Mouse (Mus musculus) hindbrain, embryonic 15.5 days (tissue): ENCODE results near the gene Wwox. TPM values are rescaled to one million over a fixed set of nuclear protein-coding genes. Genes with fewer than 3 reads are reported as not detected.

ENCODE experiments used
- ATAC-seq: fragments of 200-750 bp; cut with Nextera tagmentation; 2 replicates; pipeline ENCODE4 v1.8.0; 2017; ENCODE audit warnings: low read depth, moderate number of reproducible peaks, moderate TSS enrichment; ENCODE audit not compliant: low FRiP score
- H3K27ac ChIP-seq: fragments of 300-500 bp; sonication (generic); replicated peaks from 2 replicates; pipeline ENCODE4 v1.5.1; 2015; ENCODE audit warnings: mild to moderate bottlenecking, inconsistent platforms
- H3K27me3 ChIP-seq: fragments of 300-500 bp; sonication (generic); 2 replicates; pipeline ENCODE4 v1.6.1; 2015; ENCODE audit warnings: control low read depth, inconsistent platforms
- H3K36me3 ChIP-seq: fragments of 300-500 bp; sonication (generic); 2 replicates; pipeline ENCODE4 v1.6.1; 2015; ENCODE audit warnings: control low read depth, inconsistent platforms
- H3K4me1 ChIP-seq: fragments of 300-500 bp; sonication (generic); replicated peaks from 2 replicates; pipeline ENCODE4 v1.6.1; 2015; ENCODE audit warnings: control low read depth, inconsistent platforms
- H3K4me2 ChIP-seq: fragments of 300-500 bp; sonication (generic); 2 replicates; pipeline ENCODE4 v1.6.1; 2015; ENCODE audit warnings: moderate library complexity, mild to moderate bottlenecking, inconsistent platforms
- H3K4me3 ChIP-seq: fragments of 300-500 bp; sonication (generic); 2 replicates; pipeline ENCODE4 v1.5.1; 2015; ENCODE audit warnings: mild to moderate bottlenecking, inconsistent platforms
- H3K9ac ChIP-seq: fragments of 300-500 bp; sonication (generic); 2 replicates; pipeline ENCODE4 v1.6.1; 2015; ENCODE audit warnings: inconsistent platforms
- H3K9me3 ChIP-seq: fragments of 300-500 bp; sonication (generic); 2 replicates; pipeline ENCODE4 v1.6.1; 2016; ENCODE audit warnings: control low read depth, inconsistent platforms
- WGBS: fragments of 180-500 bp; shearing (Covaris S2); methylation state at CpG from one replicate; pipeline ENCODE4 v1.1.7; 2015; 5-methylcytosine and 5-hydroxymethylcytosine counted together
- polyA plus RNA-seq: library from polyadenylated mRNA; unstranded; fragments of >200 nt; fragmentation: Nextera tagmentation; extraction: Ambion mirVana; gene quantifications from 2 replicates; pipeline ENCODE4 v1.2.1, GENCODE M21; 2015

Wwox gene
- 13.2 and 13.9 TPM in 2 replicates for polyA plus RNA-seq

- Histone ChIP-seq H3K4me1 (peaks cover 14% of the 10 kb centered on the region), H3K4me3 (peak within 1 kb of the TSS; percentile 58), H3K9me3 (no peaks in the 10 kb centered on the region), H3K9ac (peak within 1 kb of the TSS; percentile 49), H3K36me3 (no peaks in the 10 kb centered on the region), H3K27ac (peak within 1 kb of the TSS; percentile 71), H3K4me2 (peak within 1 kb of the TSS; percentile 83), H3K27me3 (no peaks in the 10 kb centered on the region)
- under 1% methylated on average over 54 of the region's 54 CpGs for WGBS
- peak; percentile 99 for ATAC-seq
These were observed at the start of gene Wwox for GRCm38 (mm10) chr8:114439334-114440204. Wwox (plus strand) TSS chr8:114439655.

DNA sequence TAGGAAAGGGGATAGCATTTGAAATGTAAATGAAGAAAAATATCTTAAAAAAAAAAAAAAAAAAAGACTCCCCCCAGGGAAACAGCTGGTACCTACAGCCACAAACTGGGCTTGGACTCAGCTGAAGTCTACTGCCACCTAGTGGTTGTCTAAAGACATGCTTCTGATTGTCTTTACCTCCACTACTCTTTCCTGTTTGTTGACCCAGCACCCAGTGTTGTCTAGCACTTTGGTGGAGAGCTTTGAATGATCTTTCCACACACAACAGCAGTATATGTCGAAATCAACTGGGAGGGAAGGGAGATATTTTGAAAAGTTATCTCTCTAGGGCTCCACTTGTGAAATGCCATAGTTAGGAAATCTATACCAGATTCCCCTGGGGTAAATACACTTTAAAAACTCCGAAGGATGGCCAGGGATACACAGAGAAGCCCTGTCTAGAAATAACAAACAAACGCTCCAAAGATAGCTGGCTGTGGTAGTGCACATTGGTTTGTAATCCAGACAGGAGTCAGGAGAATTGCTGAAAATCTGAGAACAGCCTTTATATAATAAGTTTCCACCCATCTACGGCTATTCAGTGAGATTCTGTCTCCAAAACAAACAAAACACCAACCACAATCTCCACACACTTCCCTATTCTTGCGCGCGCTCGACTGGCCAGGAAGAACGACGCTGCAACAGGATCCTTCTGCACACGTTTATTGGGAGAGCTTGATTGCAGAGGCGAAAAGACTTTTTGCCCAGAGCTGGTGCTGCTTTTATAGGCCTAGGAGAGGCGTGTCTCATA is 48.8 kb upstream of the Wwox start:
- Histone ChIP-seq H3K27ac (no peak overlapping the region), H3K36me3 (no peaks in the 10 kb centered on the region), H3K27me3 (no peaks in the 10 kb centered on the region), H3K9me3 (no peaks in the 10 kb centered on the region), H3K4me1 (no peaks in the 10 kb centered on the region), H3K4me2 (no peak overlapping the region), H3K4me3 (no peak overlapping the region), H3K9ac (no peak overlapping the region)
- 93% methylated on average over 12 of the region's 13 CpGs for WGBS
- ATAC-seq, result no peak

DNA sequence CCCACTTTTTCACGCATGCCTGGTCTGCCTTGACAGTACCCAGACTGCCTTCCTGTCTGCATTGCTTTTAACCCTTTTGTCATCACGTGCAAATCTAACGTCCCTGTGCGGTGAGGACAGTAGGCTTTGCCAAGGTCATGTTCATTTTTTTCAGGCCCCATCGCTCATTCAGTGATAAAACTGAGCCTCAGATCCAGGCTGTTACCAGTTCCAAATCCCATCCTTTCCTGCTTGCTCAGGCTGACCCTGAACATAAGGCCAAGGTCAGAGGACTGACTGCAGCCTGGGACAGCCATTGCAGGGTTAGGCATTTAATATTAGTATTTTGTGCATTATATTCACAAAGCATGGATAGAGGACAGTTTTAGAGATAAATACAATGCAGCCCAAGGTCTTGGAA is 41.1 kb upstream of the Wwox start:
- no peak overlapping the region for H3K4me3 ChIP-seq
- H3K36me3 ChIP-seq, result no peaks in the 10 kb centered on the region
- H3K27ac ChIP-seq, result no peak overlapping the region
- H3K9me3 ChIP-seq, result no peaks in the 10 kb centered on the region
- ATAC-seq, result no peak
- no peak overlapping the region for H3K9ac ChIP-seq
- H3K27me3 ChIP-seq, result no peaks in the 10 kb centered on the region
- H3K4me2 ChIP-seq, result no peak overlapping the region
- WGBS, result 93% methylated on average over 5 of the region's 5 CpGs
- 0 out of 2 replicates have a peak, but pooled peaks cover 4% of the 10 kb centered on the region for H3K4me1 ChIP-seq

- 96% methylated on average over 5 of the region's 5 CpGs for WGBS
- Histone ChIP-seq H3K36me3 (no peaks in the 10 kb centered on the region), H3K9ac (no peak overlapping the region), H3K4me2 (no peak overlapping the region), H3K27me3 (no peaks in the 10 kb centered on the region), H3K4me1 (0 out of 2 replicates have a peak, but pooled peaks cover 4% of the 10 kb centered on the region), H3K27ac (no peak overlapping the region), H3K9me3 (no peaks in the 10 kb centered on the region), H3K4me3 (no peak overlapping the region)
- no peak for ATAC-seq
These were observed 40.2 kb upstream of the Wwox start for GRCm38 (mm10) chr8:114399273-114399672.

DNA sequence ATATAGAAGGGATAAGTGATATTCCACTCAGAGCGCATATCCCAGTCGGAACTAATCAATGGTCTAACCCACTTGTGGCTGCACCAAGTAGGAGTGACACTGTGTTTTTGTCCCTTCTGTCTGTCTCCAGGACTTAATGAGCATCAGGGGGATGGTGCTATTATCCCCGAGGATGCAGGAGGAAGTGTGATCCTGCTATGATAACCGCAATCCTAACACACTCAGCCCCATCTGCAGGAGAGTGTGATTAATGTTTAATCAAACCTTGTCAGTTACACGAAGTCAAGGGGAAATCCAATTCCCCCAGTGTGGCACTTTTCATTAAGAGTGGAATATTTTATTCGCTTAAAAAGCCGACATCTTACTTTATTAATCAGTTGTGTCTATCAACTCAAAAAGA is 37.8 kb upstream of the Wwox start:
- WGBS, result 47% methylated on average over 7 of the region's 7 CpGs
- ATAC-seq, result no peak
- no peak overlapping the region for H3K4me2 ChIP-seq
- no peak overlapping the region for H3K4me3 ChIP-seq
- H3K27me3 ChIP-seq, result no peaks in the 10 kb centered on the region
- no peaks in the 10 kb centered on the region for H3K36me3 ChIP-seq
- H3K9me3 ChIP-seq, result no peaks in the 10 kb centered on the region
- no peak overlapping the region for H3K27ac ChIP-seq
- H3K4me1 ChIP-seq, result 0 out of 2 replicates have a peak, but pooled peaks cover 4% of the 10 kb centered on the region
- no peak overlapping the region for H3K9ac ChIP-seq

- Histone ChIP-seq H3K4me3 (no peak overlapping the region), H3K9me3 (no peaks in the 10 kb centered on the region), H3K4me2 (no peak overlapping the region), H3K36me3 (no peaks in the 10 kb centered on the region), H3K9ac (no peak overlapping the region), H3K27ac (no peak overlapping the region), H3K27me3 (no peaks in the 10 kb centered on the region), H3K4me1 (no peaks in the 10 kb centered on the region)
- ATAC-seq, result no peak
- 82% methylated on average over 3 of the region's 3 CpGs for WGBS
These were observed 28.0 kb upstream of the Wwox start for GRCm38 (mm10) chr8:114411421-114411820.

GRCm38 (mm10) chr8:114417786-114418185 is 21.7 kb upstream of the Wwox start, which contains the start of gene Clec3a:
Clec3a (plus strand) TSS chr8:114418086.
- no peaks in the 10 kb centered on the region for H3K4me1 ChIP-seq

GRCm38 (mm10) chr8:114418486-114418885 is 21.0 kb upstream of the Wwox start:
- H3K4me2 ChIP-seq, result no peak overlapping the region
- no peaks in the 10 kb centered on the region for H3K36me3 ChIP-seq
- no peaks in the 10 kb centered on the region for H3K27me3 ChIP-seq
- WGBS, result 74% methylated on average over 5 of the region's 5 CpGs
- H3K9ac ChIP-seq, result no peak overlapping the region
- ATAC-seq, result no peak
- H3K4me1 ChIP-seq, result no peaks in the 10 kb centered on the region
- no peak overlapping the region for H3K4me3 ChIP-seq
- H3K9me3 ChIP-seq, result no peaks in the 10 kb centered on the region
- H3K27ac ChIP-seq, result no peak overlapping the region

More at GRCm38 (mm10) chr8:114417786-114418185, 21.7 kb upstream of the Wwox start, which contains the start of gene Clec3a:
- H3K9me3 ChIP-seq, result no peaks in the 10 kb centered on the region
- no peak within 1 kb of the TSS for H3K4me3 ChIP-seq
- no peak within 1 kb of the TSS for H3K27ac ChIP-seq
- H3K4me2 ChIP-seq, result no peak within 1 kb of the TSS
- no peaks in the 10 kb centered on the region for H3K36me3 ChIP-seq
- 91% methylated on average over 8 of the region's 8 CpGs for WGBS
- H3K27me3 ChIP-seq, result no peaks in the 10 kb centered on the region
- H3K9ac ChIP-seq, result no peak within 1 kb of the TSS
- ATAC-seq, result no peak

DNA sequence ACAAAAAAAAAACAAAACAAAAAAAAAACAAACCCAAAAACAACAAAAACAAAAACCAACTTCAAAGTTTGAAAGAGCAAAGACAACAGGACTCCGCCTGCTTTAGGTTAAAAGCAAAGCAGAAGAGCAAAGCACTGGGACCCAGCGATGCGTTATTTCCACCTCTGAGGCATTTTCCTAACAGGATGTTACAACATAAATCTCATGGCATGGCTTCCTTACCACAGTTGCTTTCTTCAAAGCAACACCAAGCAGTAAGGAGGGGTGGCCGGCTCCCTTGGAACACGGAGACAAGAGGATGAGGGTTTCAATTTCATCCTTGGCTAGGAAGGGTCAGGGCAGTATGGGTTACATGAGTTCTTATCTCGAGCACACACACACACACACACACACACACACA is 20.6 kb upstream of the Wwox start:
- 79% methylated on average over 6 of the region's 6 CpGs for WGBS
- H3K9ac ChIP-seq, result no peak overlapping the region
- ATAC-seq, result no peak
- H3K36me3 ChIP-seq, result no peaks in the 10 kb centered on the region
- H3K4me2 ChIP-seq, result no peak overlapping the region
- H3K4me1 ChIP-seq, result no peaks in the 10 kb centered on the region
- no peaks in the 10 kb centered on the region for H3K9me3 ChIP-seq
- H3K27ac ChIP-seq, result no peak overlapping the region
- no peak overlapping the region for H3K4me3 ChIP-seq
- no peaks in the 10 kb centered on the region for H3K27me3 ChIP-seq

GRCm38 (mm10) chr8:114421544-114421943 is 17.9 kb upstream of the Wwox start:
- no peaks in the 10 kb centered on the region for H3K4me1 ChIP-seq
- no peak overlapping the region for H3K4me2 ChIP-seq
- 85% methylated on average over 4 of the region's 4 CpGs for WGBS
- H3K27ac ChIP-seq, result no peak overlapping the region
- no peaks in the 10 kb centered on the region for H3K36me3 ChIP-seq
- no peak for ATAC-seq
- no peaks in the 10 kb centered on the region for H3K9me3 ChIP-seq
- no peaks in the 10 kb centered on the region for H3K27me3 ChIP-seq
- no peak overlapping the region for H3K4me3 ChIP-seq
- no peak overlapping the region for H3K9ac ChIP-seq

DNA sequence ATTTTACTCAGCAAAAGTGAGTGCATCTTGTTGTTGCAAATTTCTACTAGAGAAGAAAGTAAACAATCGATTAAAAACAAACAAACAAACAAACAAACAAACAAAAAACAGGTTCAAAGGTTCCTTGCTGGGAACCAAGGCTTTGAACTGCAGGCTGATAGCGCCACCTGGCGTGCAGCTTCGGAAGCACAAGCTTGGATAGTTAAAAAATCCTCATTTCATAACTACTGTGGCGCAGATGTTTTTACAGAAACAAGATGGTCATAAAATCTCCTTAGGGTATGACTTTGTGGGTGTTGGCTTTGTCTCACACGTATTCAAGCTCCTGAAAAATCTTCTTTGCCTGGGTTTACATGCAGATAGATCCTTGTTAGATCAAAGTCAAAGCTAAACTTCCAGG is 1.2 kb upstream of the Wwox start:
- Histone ChIP-seq H3K27me3 (no peaks in the 10 kb centered on the region), H3K9ac (no peak overlapping the region), H3K9me3 (no peaks in the 10 kb centered on the region), H3K4me2 (no peak overlapping the region), H3K36me3 (no peaks in the 10 kb centered on the region), H3K4me1 (peaks cover 14% of the 10 kb centered on the region), H3K4me3 (no peak overlapping the region), H3K27ac (no peak overlapping the region)
- no peak for ATAC-seq
- WGBS, result 11% methylated on average over 6 of the region's 6 CpGs

- Histone ChIP-seq H3K9me3 (no peaks in the 10 kb centered on the region), H3K4me2 (peak overlapping the region; percentile 83), H3K4me1 (peaks cover 14% of the 10 kb centered on the region), H3K36me3 (no peaks in the 10 kb centered on the region), H3K4me3 (peak overlapping the region; percentile 58), H3K27ac (peak overlapping the region; percentile 71), H3K9ac (peak overlapping the region; percentile 49), H3K27me3 (no peaks in the 10 kb centered on the region)
- WGBS, result 14% methylated on average over 5 of the region's 5 CpGs
- ATAC-seq, result no peak
These were observed 742 bp downstream of the Wwox start for GRCm38 (mm10) chr8:114440205-114440589.
